Mouse (Mus musculus) urinary bladder, postnatal 36 days (tissue): ENCODE results near the gene Itgb1bp1.

ENCODE experiments used
- DNase-seq, 2 experiments: peaks; one replicate each; pipeline ENCODE4 v3.0.0; 2022; ENCODE audit warnings: low spot score in 2 of 2, mixed read lengths in 1 of 2

Itgb1bp1 gene

DNA sequence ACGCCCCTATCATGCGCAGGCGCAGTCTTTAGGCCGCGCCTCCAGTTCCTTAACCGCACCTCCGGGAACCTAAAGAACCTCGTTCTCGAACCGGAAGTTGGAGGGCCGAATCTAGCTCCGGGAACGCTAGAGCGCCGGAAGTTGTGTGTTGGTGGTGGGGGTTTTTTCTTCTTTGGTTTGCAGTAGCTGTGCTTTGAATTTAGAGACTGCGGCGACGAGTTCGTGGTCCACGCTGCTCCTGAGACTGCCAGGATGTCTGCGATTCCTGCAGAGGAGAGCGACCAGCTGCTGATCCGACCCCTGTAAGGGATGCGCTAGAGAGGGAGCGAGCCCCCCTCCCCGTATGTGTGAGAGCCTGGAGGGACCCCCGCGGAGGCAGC lies at the start of gene Itgb1bp1:
TSS of gene Itgb1bp1 (minus strand) at position 42 of the 380 bp plus-strand sequence.
- peak; percentile 99 for DNase-seq

DNA sequence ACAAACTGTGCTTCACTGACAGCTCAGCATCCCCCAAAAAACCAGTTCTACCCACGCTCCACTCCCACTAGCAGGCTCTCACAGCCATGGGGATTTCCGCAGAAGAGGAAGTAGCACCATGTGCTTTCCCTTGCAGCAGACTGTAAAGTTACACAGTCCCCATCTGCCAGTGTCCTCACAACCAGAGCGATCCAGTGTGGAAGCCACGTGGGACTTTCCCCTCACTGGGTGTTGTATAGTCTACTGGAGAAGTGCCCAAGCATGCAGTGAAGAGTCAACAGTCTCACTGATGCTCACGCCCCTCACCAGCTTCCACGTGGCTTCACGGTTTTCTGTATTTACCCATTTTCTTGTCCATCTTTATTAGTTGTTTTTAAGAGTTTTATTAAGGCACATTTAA lies 49.8 kb upstream of the Itgb1bp1 start:
- DNase-seq = no peak

DNA sequence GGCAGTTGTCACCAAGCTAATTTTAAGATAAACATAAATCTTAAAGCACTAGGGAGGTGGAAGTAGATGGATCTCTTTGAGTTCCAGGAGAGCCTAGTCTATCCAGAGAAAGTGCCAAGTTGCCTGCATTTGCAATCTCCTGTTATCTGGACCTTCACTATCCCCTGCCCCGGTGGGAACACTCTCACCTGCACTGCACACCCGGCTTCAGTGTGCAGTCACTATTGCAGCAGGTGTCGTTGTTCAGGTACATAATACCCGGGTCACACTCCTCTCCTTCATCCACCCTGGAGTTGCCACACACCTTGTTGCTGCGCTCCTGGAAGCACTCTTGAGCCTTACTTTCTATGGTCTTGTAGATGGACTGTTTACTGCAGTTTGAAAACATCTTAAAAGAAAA lies 47.7 kb upstream of the Itgb1bp1 start:
- DNase-seq = no peak

DNA sequence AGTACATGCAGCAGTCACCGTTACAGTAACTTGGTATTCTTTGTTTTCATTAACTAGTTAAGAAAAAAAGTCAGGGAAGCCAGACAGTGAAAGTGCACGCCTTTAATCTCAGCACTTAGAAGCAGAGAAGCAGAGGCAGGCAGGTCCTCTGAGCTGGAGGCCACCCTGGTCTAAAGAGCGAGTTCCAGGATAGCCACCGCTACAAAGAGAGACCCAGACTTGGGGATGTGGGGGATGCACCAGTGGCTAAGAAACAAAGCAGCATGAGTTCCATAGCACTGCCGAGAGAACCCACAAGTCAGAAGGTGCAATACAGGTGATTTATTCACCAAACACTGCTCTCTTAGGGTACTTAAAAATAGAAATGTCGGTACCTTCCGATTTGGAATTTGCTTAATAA lies 46.9 kb upstream of the Itgb1bp1 start:
- DNase-seq = no peak

DNA sequence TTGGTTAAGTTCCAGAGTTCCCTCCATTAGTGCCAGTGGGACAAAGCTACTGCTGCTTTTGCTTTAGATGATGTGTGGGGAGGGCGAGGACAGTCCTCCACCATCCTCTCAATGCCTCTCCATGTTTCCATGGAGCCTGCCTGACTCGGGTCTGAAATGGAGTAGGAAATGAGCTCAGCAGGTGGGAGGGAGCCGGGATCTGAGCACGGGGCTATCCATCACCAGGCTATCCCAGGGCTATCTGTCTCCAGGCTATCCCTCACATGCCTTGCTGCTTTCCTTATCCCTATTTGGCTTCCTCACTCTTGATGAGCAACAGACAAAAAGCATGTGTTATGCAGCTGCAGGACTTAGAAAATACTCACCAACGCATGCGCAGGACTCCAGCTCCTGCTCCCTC lies 45.6 kb upstream of the Itgb1bp1 start:
- DNase-seq = no peak

DNA sequence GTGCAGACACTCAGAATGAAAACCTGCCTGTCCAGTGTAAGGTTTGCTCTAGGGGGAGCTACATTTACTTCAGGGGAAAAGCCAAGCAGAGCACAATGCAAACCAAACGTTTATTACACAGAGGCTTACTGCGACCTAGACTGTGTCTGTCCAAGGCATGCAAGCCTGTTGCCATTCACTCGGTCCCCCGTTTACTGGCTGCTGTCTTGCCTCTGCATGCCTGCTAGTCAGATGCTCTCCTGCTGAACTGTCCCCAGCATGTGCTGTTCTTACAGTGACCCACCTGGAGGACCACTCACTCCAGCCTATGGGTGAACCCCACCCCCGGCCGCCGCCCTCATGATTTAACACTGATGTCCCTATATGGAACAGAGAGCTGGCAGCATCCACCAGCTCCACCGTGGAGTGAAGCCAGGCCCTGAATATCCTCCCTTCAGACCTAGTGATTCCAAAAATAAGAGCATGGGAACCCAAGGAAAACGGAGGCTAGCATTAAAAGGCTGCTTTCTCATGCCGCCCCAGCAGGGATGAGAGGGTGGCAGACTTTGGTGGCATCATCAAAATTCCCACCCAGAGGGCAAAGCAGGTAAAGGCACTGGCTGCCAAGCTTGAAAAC lies 45.0 kb upstream of the Itgb1bp1 start:
- no peak for DNase-seq

DNA sequence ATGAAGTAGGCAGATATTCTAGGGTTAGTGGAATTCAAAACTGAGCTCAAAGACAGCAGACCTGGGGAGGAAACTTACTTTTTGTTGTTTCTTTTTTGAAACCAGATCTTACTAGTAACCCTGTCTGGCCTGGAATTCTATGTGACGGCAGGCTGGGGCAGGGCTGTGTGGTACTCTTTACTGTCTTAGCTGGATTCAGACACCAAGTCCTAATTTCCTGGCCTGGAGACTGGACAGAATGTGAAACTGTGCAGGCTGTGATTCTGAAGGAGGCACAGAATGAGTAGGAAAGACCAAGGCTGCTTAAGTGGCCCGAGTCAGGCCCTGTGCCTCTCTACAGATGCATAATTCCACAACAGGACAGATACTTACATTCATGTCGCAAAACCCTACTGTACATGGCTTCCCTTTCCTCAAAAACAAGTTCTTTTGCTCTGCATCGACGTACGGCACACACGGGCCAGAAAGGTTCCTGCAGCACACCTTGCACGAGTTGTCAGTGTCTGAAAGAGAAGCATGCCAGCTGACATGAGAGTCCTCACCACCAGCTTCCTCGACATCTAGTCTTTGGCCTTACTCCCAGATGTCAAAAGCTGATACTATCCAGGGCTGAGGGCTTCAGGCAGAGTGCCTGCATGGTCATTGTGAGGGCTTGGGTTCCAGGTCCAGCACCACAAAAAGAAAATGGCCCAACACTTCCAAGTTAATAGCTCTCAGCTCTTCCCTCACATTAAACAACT lies 43.7 kb upstream of the Itgb1bp1 start:
- DNase-seq = no peak

DNA sequence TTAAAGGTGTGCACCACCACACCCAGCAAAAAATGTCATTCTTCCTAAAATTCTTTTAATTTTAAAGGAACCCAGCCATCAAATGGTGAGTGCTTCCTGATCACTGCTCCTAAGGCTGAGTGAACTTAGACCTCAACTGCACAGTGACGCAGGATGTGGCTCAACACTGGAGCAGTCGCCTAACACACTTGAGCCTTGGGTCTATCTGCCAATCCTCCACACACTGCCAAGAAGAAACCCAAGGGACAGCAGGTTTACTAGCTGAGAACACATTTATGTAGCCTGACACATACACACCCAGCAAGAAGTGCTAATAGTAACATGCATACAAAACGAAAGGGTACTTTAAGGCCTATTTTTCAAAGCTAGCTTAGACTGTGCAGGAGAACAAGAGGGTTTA lies 40.2 kb upstream of the Itgb1bp1 start:
- peak in 1 of 2 experiments; percentile 51 for DNase-seq

DNA sequence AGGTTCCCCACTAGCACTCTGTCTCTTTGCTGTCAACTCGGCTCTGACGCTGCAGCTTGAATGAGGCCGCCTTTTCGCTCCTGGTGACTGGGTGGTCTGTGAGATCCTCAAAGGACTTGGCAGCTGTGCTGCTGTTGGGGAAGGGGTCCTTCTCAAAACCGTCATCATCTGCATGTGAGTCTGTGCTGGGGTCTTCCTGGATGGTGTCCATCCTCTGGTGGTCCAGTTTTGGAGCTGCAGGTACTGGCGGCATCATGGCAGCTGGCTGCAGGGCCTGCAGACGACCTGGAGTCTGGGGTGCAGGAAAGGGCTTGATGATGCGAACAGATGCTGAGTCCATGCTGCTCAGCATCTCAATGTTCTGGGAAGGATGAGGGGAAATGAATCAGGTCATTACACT lies 39.2 kb upstream of the Itgb1bp1 start:
- DNase-seq = no peak

DNA sequence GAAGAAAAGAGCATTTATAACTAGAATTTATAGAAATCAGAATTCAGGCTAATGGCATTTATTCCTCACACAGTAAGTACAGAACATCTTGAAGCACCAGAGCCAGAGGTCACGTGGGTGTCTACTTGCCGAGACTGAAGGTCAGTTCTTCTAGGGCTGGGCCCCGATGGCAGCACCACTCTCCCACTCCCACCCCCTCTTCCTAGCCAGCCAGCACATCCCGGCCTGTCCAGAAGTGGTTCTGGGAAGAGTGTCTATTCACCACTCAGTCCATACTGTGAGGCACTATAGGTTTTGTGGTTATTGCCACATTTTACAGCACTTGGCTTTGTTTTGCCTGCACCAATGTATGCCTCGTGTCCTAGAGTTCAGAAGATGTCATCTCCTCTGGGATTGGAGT lies 38.0 kb upstream of the Itgb1bp1 start:
- no peak for DNase-seq

DNA sequence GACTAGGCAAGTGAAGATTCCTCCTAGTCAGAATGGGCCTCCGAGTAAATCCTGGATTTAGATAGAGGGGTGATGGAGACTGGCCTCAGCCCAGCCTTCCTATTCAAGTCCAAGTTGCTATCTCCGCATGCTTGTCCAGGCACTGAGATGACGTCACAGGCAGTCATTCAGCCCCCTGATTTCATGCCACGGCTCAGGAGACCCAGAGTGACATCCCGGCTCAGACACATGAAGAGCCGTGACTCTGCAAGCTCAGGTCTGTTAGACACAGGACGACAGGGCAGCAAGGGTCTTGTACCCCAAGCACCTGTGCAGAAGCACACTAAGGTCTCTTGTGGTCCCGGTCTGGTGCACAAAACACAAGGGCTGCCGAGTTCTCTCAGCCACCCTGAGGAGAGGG lies 36.8 kb upstream of the Itgb1bp1 start:
- DNase-seq = no peak

DNA sequence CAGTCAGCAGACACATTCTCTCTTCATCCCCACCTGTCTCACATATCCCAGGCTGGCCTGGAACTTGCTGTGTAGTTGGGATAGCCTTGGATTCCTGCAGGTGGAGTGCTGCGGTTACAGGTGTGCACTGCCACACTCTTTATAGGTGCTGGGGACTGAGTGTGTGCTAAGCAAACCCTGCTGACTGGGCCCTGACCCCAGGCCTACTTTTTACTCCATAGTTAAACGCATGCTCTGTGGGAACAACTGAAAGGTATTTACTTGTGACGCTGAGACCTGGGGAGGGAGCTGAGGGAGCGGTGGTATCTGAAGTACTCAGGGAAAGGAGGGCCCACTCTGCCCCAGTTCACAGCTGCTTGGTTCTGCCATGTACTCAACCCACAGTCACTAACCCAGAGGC lies 36.2 kb upstream of the Itgb1bp1 start:
- no peak for DNase-seq

DNA sequence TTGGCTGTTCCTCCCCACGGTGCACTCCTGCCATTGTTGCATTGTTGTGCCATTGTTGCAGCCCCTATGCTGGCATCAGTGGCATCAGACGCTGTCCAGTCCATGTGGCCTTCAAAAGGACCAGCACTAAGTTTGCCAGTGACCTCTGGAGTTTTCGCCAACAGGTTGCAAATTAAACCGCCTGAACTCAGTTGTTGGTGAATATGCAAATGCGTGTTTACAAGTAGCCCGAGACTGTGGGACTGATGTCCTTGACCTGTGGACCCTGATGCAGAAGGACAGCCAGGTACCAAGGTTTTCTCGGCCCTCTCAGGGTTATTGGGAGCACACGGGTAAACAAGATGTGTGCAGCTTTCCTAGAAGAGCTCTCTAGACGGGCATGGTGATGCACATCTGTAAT lies 35.1 kb upstream of the Itgb1bp1 start:
- no peak for DNase-seq

DNA sequence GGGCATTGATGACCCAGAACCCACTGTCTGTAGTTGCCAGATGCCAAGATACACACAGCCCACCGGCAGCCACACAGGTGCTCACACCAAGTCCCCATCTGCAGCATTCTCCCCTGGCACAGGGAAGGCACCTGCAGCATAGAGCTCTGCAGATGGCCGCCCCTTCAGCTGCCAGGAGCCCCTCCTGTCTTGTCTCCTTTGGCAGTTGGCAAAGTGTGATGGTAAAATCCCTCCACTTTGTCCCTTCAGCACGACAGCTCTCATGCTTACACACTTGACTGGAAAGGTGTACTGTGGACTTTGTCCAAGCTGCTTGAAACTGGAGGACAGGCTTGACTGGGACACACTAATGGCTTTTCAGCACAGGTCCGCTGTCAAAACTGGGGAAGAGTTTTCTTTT lies 34.2 kb upstream of the Itgb1bp1 start:
- no peak for DNase-seq

DNA sequence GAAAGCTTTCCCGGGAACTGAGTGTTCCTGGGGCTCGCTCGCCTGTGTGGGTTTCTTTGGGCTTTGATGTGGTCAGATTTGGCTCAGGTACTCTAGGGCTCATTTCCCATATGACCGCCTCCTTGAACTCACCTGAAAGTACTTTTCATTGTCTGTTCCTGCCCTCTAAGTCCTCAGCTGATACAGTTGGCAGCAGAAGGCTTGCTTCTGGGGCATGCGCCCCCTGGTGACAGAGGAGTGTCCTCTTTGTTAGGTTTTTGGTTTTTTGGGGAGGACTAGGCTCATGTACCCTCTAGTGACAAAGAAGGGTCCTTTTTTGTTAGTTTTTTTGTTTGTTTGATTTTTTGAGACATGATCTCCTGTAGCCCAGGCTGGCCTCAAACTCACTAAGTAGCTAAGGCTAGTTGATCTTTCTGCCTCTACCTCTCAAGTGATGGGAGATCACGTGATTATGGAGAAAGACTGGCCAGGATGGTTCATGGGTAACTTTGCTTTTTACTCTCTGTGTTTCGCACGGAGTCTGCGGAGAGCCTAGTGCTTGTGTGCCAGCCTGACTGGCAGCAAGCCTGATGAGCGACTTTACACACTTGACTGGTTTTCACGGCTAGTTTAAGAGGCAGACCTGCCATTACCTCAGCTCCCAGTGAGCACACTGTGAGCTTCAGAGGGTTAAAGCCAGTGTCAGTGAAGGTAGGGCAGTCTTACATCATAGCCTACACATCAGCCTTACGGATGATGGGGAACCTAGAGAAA lies 32.2 kb upstream of the Itgb1bp1 start:
- peak; percentile 52 to 58 for DNase-seq

DNA sequence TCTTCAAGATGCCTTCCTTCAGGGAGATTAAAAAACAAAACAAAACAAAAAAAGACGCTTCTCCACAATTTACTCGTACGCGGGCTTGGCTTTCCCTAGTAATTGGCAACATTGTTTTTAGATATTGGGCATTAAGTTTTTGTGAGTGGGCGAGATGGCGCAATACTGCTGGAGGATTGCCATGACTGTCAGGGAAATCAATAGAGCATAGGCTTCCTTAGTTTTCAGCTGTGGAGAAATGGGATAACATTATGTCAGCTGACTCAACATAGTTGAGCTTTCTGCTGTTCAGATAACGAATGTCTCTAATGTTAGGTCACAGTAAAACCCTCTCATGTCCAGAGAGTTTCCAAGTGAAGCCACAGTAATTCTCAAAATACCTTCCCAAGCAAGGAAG lies 30.8 kb upstream of the Itgb1bp1 start:
- DNase-seq = peak in 1 of 2 experiments; percentile 69

DNA sequence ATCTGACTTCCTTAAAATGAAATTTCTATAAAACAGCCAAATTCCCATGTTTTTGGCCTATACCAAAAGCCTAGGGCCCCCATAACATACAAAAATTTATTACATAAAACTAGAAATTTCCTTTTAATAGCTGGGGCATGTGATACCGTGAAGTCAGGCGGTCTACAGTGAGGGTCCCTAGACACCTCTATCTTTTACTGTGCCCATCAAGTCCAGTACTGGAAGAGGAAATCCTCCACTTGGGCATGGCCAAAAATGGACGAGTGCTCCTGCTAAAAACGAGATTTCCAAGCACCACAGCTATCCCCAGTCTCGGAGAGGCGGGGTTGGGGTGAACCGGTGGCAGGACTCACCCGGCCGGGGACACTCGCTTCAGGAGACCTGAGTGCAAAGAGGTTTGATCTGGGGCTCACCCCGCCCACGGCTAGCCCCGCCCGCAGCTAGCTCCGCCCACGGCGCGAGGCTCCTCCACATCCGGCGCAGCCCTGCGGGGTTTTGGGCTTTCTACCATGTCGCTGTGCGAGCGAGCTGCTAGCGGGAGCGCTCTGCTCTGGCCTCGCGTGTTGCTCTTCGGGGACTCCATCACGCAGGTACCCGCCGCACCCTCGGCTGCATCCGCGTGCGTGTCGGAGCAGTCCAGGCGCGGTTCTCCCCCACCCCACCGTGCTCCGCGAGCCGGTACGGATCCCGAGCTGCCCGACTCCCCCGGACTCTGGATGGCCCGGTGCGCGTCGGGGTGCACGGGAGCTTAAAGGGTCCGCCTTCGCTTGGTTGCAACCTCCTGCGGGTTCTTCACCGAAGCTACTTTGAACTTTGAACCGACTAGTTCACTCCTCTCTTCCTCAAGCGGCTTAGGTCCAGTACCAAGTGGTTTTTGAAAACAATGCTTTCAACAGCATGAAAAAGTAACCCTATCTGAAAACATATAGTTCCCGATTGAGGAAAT lies 30.1 kb upstream of the Itgb1bp1 start, which contains the start of gene Iah1:
TSS of gene Iah1 (plus strand) at position 467 of the 946 bp plus-strand sequence.
- DNase-seq = peak; percentile 84 to 88

DNA sequence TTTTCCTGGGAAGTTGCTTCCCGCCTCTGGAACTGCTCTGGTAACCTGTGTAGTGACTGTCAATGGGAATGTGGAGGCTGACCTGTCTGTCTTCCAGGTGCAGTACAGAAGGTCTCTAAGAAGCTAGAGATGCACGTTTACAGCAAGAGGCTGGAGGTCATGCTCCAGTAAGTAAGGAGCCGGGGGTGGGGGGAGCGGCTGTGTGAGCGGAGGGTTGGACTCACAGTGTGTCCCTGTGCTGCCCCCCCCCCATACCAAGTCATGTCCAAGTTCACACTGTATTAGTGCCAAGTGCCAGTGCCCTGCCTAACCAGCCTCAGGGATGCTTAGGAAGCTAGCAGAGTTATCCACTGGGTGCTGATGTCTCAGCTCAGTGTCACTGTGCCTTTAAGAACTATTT lies 26.1 kb upstream of the Itgb1bp1 start:
- no peak for DNase-seq

DNA sequence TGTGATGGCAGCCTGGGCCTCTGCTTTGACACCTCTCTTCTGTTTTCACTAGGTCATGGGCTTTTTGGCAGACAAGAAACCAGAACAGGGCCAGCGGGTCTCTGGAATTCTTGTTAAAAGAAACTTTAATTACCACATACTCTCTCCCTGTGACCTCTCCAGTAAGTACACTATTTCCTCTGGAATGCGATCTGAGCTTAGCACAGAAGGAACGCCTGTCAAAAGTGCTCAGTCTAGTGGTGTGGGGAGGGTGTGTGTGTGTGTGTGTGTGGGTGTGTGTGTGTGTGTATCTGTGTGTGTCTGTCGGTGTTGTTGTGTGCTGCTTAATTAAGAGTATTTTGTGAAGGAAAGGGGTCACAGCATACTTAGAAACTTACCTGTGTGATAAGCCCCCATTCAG lies 20.6 kb upstream of the Itgb1bp1 start:
- no peak for DNase-seq

DNA sequence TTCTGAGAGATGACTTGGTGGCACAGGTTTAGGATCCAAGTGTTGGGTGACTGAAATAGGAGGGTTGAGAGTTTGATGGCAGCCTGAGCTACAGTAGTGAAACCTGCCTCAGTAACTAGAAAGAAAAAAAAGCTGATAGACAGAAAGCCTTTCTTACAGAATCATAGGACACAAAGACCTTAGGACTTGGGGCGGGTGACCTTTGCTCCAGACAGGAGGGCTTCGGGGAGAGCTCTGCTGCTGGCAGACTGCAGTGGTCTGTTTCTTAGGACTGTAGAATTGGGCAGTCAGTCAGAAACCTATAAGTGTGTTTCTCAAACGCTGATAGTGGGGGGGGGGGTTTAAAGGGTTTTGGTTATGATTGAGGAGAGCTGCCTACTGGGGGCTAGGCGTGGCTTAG lies 19.7 kb upstream of the Itgb1bp1 start:
- no peak for DNase-seq

DNA sequence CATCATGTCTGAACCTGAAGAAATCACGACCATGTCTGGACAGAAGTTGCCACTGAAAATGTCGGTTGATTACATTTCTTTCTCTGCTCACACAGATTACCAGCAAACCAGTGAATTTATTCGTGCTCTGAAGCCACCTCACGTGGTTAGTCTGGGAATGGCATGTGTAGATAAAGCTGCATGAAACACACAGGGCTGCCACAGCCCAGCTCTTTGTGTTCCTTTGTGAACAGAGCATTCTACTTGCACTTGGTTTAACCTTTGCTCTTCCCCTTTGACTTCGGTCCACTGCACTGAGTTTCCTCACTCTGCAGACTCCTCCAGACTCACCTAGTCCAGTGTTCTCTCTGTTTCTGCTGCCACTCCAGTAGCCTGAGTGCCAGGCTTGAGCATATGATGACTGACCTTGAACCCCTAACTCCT lies 16.3 kb upstream of the Itgb1bp1 start:
- DNase-seq = no peak

DNA sequence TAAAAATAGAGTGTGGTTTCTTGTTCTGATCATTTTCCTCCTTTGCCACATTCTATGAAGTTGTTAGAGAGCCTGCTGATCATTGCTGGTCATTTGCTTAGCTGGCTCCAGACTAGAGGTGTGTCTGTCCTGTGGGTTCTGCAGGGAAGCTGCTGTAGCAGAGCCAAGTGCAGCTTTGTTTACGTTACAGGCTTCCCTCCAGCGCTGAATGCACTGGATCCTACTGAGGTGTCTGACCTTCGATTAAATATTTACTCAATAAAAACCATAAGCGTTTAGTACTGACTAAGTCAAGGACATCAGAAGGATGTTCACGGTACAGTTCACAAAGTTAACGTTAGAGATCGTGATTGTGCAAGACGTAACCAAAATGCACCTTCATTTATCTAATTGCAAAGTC lies 15.8 kb upstream of the Itgb1bp1 start:
- no peak for DNase-seq
